Mouse (Mus musculus): ENCODE measurements around the gene Cdkn1b. TPM values are rescaled to one million over a fixed set of nuclear protein-coding genes. Genes with fewer than 3 reads are reported as not detected.

Cdkn1b gene
- polyA plus RNA-seq, 1 experiment from 2014 or later = 28.3 TPM

DNA sequence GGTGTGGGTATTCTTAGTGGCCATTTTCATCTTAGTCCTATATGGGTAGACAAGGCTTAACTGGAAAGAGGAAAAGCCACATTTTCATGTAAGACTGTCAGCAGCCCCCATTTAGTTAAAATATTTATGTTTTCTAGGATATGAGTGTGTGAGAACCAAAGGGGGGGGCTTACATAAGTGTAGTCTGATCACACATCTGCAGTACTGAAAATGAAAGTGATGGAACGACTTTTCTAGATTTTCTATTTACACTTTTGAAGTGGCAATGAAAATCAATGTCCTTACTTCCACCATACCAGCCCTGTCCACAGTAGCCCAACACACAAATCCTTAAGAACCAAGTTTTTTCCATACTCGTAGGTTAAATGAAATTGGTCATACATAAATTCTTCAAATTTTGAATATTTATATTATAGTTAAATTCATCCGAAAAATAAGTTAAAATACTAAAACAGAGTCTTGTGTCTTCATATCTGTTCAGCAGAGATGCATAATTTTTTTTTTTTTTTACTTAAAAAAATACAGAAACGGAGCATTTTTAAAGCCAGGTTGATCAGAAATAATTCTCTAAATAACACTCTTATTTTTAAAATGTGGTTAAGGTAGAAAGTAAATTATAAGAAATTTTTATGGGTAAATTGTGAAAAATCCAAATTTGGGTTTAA lies 5.6 kb downstream of the Cdkn1b start:
- no peak overlapping the region for H3K4me3 ChIP-seq
- peaks cover 54% of the 10 kb centered on the region for H3K4me1 ChIP-seq
- H3K9me3 ChIP-seq = no peaks in the 10 kb centered on the region

DNA sequence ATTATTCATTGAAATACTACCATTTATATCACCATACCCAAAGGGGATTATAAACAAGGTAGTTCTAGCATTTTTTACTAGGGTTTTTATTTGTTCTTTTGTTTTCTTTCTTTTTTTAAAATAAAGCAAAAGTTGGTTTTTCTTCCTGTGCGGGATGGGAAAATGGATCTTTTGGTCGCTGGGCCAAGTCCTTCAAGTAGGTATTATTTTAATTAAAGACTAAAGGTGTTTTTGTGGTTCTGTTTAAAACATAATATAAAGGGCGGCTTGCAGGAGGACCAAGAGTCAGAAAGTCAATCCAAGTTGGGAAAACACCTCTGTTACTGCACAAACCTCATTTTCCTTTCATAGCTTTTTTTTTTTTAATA lies 6.1 kb downstream of the Cdkn1b start:
- Histone ChIP-seq H3K9ac (replicated peaks) (peak overlapping the region; percentile 75), H3K27me3 (no peaks in the 10 kb centered on the region), H3K36me3 (no peaks in the 10 kb centered on the region), H3K4me2 (replicated peaks) (peak overlapping the region; percentile 89), H3K4me1 (peaks cover 60% of the 10 kb centered on the region), H3K27ac (replicated peaks) (peak overlapping the region; percentile 99), H3K9me3 (no peaks in the 10 kb centered on the region), H3K4me3 (peak overlapping the region; percentile 58)
- WGBS = 13% methylated on average over 3 of the region's 3 CpGs
- ATAC-seq (ENCODE audit: low FRiP score, low read depth) = no peak

More for the DNA sequence above, 5.6 kb downstream of the Cdkn1b start:
- Histone ChIP-seq H3K27me3 (no peaks in the 10 kb centered on the region), H3K9ac (replicated peaks) (0 out of 2 replicates have a peak overlapping the region, but pooled peaks have one; percentile 7), H3K36me3 (no peaks in the 10 kb centered on the region), H3K27ac (replicated peaks) (no peak overlapping the region), H3K4me2 (replicated peaks) (peak overlapping the region; percentile 34)
- no peak for ATAC-seq (ENCODE audit: low FRiP score, low read depth)
- WGBS = 58% methylated on average over 4 of the region's 4 CpGs

DNA sequence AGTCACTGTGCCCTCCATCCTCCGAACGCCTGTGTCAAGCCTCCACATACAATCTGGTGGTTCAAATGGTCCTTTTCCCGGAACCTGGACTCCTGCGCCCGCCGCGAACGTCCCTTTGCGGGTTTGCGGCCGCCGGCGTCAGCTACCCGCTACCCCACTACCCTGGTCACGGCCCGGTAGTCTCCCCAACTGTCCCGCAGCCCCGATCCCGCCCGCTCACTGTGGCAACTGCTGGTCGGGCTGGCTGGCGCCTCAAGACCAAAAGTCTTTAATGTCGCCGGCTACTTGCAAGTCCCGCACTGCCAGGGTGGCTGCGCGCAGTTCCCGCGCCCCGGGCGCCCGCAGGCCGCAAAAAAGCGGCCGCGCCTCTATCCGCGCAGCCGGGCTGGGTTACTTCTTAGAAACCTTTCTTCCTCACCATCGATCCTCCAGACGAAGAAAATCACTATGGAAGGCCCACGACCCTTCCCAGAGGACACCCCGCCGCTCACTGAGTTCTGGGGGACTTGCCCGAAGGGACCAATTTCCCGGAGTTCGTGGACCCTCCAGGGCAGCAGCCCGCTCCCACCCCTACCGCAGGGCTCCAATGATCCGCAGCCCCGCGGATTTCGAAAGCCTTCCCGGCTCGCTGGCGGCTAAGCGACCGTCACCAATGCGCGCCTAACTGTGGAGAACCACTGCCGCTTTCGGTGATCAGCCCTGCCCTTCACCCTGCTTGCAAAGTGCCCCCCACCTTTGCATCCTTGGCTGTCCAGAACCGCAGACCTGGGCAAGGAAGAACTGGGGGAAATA lies 6.8 kb downstream of the Cdkn1b start:
- under 1% methylated on average over 63 of the region's 63 CpGs for WGBS

DNA sequence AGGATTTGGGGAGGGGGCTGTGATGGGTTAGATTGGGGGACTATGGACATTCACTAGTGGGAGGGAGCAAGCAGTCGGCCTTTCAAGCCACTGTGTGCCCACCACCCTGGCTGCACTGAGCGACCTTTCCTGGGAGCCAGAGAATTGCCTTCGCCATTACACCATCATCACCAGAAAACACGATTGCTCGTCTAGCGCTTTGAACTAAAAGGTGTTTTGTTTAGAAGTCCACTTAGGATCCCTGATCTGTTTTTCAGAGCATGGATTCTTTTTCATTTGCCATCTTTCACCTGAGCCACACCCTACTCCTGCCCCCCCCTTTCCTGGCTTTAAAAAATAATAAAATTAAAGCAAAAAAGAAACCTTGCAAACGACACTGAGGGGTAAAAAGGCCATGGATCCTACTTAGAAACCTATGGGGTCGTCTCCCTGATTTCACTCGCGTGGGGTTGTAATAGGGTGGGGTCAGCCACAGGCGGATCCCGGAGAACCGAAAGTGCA lies 7.4 kb downstream of the Cdkn1b start:
- Histone ChIP-seq H3K9me3 (no peaks in the 10 kb centered on the region), H3K36me3 (no peaks in the 10 kb centered on the region), H3K4me3 (peak overlapping the region; percentile 58), H3K27me3 (no peaks in the 10 kb centered on the region), H3K27ac (replicated peaks) (peak overlapping the region; percentile 99), H3K4me2 (replicated peaks) (peak overlapping the region; percentile 89), H3K9ac (replicated peaks) (peak overlapping the region; percentile 75), H3K4me1 (peaks cover 55% of the 10 kb centered on the region)
- under 1% methylated on average over 13 of the region's 13 CpGs for WGBS
- peak; percentile 8; the same call in 1 of the 2 replicates for ATAC-seq (ENCODE audit: low FRiP score, low read depth)

More for the DNA sequence above, 6.8 kb downstream of the Cdkn1b start:
- H3K4me1 ChIP-seq = peaks cover 58% of the 10 kb centered on the region
- no peaks in the 10 kb centered on the region for H3K36me3 ChIP-seq
- H3K9ac ChIP-seq (replicated peaks) = peak overlapping the region; percentile 75
- H3K27me3 ChIP-seq = no peaks in the 10 kb centered on the region
- peak; percentile 35 for ATAC-seq (ENCODE audit: low FRiP score, low read depth)
- peak overlapping the region; percentile 99 for H3K27ac ChIP-seq (replicated peaks)
- no peaks in the 10 kb centered on the region for H3K9me3 ChIP-seq
- peak overlapping the region; percentile 89 for H3K4me2 ChIP-seq (replicated peaks)
- peak overlapping the region; percentile 58 for H3K4me3 ChIP-seq

DNA sequence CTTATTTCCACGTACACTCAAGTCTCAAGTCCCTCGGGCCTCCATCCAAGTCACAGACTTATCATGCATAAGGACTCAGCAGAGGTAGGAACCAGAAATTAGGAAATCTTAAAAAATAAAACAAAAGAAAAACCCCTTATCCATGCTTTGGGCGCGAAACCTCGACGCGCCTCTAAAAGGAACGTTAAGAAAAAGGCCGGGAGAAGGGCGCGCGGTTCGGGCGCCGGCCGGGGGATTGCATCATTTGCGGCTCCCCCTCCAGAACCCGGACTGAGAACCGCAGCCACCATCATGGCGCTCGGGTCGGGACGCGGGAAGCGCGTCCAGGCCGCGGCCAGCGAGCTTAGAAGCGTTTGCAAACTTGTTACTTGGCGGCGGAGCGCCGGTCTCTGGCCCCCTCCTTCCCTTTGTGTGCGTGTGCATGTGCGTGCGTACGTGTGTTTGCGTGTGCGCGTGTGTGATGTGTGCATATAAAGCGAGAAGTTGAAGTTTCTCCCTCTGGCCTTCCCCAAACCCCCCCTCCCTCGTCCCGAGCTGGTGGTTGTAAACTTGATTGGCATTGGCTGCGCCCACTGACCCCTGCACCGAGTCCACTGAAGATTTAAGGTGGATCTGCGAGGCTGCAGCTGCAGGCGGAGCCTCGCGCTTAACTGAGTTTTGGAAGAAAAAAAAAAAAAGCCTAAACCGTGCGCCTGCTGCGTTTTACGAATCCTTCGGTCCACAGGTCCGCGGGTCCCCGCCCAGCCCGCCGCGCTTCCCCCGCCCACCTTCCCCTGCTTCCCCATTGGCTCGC lies 8.1 kb downstream of the Cdkn1b start:
- H3K27me3 ChIP-seq = no peaks in the 10 kb centered on the region
- no peaks in the 10 kb centered on the region for H3K36me3 ChIP-seq
- peak overlapping the region; percentile 58 for H3K4me3 ChIP-seq
- H3K27ac ChIP-seq (replicated peaks) = peak overlapping the region; percentile 99
- peak overlapping the region; percentile 89 for H3K4me2 ChIP-seq (replicated peaks)
- WGBS = under 1% methylated on average over 63 of the region's 63 CpGs
- ATAC-seq (ENCODE audit: low FRiP score, low read depth) = peak; percentile 91
- peaks cover 57% of the 10 kb centered on the region for H3K4me1 ChIP-seq
- peak overlapping the region; percentile 75 for H3K9ac ChIP-seq (replicated peaks)
- no peaks in the 10 kb centered on the region for H3K9me3 ChIP-seq

DNA sequence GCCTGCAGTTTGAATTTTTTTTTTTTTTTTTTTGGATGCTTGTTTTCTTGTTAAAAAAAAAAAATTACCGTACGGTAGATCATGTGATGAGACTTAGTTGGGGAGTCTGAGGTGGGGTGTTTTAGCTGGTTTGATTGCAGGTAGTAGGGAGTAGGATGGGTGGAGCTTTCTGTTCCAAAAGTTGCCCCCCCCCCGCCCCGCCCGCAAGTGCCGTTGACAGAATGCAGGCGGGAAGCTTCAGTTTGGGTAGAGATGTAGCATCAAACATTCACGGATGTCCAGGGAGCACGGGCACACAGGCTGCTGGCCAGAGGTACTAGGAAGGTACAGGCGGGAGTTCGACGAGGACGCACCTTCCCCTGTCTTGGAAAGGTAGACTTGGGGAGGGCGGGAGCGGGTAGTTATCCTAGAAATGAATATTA lies 8.7 kb downstream of the Cdkn1b start:
- peaks cover 51% of the 10 kb centered on the region for H3K4me1 ChIP-seq
- under 1% methylated on average over 15 of the region's 15 CpGs for WGBS
- ATAC-seq (ENCODE audit: low FRiP score, low read depth) = peak; percentile 32

DNA sequence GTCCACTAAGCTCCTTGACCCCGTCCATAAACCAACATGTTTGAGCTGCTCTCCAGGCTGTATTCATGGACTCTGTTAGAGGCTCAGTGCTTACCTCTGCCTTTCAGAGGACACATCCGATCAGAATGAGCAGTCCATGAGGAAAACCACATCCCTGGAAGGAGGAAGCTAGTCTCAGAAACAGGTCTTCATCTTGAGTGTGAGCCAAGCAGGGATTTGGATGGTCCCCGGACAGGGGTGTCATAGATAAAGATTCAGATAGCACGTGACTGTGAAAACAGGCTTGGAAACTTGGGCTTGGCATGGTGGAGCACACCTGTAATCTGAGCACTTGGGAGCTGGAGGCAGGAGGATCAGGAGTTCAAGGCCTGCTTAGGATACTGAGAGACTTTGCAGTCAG lies 9.7 kb downstream of the Cdkn1b start:
- ATAC-seq (ENCODE audit: low FRiP score, low read depth) = no peak
- no peak overlapping the region for H3K27ac ChIP-seq (replicated peaks)
- no peaks in the 10 kb centered on the region for H3K36me3 ChIP-seq
- peak overlapping the region; percentile 58 for H3K4me3 ChIP-seq
- H3K4me2 ChIP-seq (replicated peaks) = peak overlapping the region; percentile 89
- H3K4me1 ChIP-seq = peaks cover 47% of the 10 kb centered on the region
- H3K9me3 ChIP-seq = no peaks in the 10 kb centered on the region
- 43% methylated on average over 4 of the region's 4 CpGs for WGBS
- no peaks in the 10 kb centered on the region for H3K27me3 ChIP-seq
- H3K9ac ChIP-seq (replicated peaks) = peak overlapping the region; percentile 64

More for the DNA sequence above, 8.7 kb downstream of the Cdkn1b start:
- H3K4me3 ChIP-seq = peak overlapping the region; percentile 58
- peak overlapping the region; percentile 99 for H3K27ac ChIP-seq (replicated peaks)
- H3K9me3 ChIP-seq = no peaks in the 10 kb centered on the region
- H3K4me2 ChIP-seq (replicated peaks) = peak overlapping the region; percentile 89
- H3K36me3 ChIP-seq = no peaks in the 10 kb centered on the region
- H3K27me3 ChIP-seq = no peaks in the 10 kb centered on the region
- H3K9ac ChIP-seq (replicated peaks) = peak overlapping the region; percentile 64

DNA sequence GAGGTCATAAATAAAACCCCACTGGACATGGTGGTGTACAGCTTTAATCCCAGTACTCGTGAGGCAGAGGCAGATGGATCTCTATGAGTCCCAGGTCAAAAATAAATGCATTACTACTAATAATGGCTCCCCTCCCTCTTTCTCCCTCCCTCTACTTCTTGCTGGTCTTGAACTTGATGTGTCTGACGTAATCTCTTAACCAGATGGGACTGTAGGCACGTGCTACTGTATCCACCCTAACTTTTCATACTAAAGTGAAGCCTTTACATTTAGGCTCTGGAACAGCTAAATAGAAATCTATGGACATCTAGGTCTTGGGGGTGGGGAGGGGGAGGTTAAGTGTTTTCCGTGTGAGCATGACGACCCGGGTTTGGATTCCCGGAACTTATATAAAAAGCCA lies 10.2 kb downstream of the Cdkn1b start:
- 85% methylated on average over 7 of the region's 7 CpGs for WGBS
- Histone ChIP-seq H3K9me3 (no peaks in the 10 kb centered on the region), H3K4me2 (replicated peaks) (peak overlapping the region; percentile 89), H3K36me3 (no peaks in the 10 kb centered on the region), H3K4me3 (peak overlapping the region; percentile 58), H3K27me3 (no peaks in the 10 kb centered on the region), H3K4me1 (peaks cover 44% of the 10 kb centered on the region), H3K27ac (replicated peaks) (no peak overlapping the region), H3K9ac (replicated peaks) (peak overlapping the region; percentile 64)
- no peak for ATAC-seq (ENCODE audit: low FRiP score, low read depth)

DNA sequence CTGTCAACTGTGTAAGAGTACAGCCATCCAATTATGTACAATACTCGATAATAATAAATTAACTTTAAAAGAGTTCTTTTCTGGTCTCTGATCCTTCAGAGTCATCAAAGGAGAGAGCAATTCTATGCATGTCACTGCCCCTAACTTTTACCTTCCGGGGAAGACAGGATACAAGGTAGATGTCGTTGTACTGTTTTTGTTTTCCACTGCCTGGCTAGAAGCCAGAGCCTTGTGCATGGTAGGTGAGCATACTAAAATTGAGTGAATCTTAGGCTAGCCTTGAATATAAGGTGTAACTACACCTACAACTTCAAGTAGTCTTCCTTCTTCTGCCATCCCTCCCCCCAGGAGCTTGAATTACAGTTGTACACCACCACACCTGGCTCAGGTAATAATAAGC lies 10.9 kb downstream of the Cdkn1b start:
- H3K4me3 ChIP-seq = no peak overlapping the region; the same call in 1 of the 2 replicates
- H3K36me3 ChIP-seq = no peaks in the 10 kb centered on the region
- H3K9me3 ChIP-seq = no peaks in the 10 kb centered on the region
- no peaks in the 10 kb centered on the region for H3K27me3 ChIP-seq
- no peak for ATAC-seq (ENCODE audit: low FRiP score, low read depth)
- H3K4me1 ChIP-seq = peaks cover 40% of the 10 kb centered on the region
- H3K4me2 ChIP-seq (replicated peaks) = peak overlapping the region; percentile 89
- WGBS = 88% methylated on average over 3 of the region's 3 CpGs
- no peak overlapping the region; the same call in 1 of the 2 replicates for H3K9ac ChIP-seq (replicated peaks)
- H3K27ac ChIP-seq (replicated peaks) = no peak overlapping the region

DNA sequence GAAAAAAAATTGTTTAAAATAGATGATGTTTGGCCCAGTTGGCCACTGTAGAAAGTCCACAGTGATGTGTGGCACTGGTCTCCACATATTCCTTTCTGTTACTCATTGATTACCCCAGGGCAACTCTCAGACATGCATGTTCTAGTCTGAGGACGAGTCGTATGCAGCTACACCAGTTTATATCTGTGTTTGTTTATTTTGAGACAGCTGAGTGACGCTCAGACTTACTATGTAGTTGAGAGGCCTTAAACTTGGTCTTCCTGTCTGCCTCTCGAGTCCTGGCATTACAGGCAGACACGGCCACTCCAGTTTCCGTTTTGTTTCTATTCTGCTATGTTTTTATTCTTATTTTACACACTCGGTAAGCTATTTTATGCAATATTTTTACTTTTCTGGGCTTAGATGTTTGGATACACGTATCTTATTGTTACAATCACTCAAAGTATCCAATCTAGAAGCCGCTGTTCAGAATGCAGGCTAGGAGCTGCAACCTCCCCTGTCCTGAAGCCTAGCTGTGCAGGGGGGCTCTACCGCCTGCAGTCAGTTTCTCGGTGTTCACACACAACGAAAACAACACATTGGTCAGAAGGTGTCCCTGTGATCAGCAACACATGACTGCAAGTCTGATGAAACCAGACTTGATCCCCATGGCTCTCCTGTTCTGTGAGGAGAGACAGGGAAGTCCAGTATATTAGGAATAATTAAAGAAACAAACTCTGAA lies 12.4 kb downstream of the Cdkn1b start:
- Histone ChIP-seq H3K4me2 (replicated peaks) (0 out of 2 replicates have a peak overlapping the region, but pooled peaks have one; percentile 13), H3K4me1 (peaks cover 29% of the 10 kb centered on the region), H3K27ac (replicated peaks) (no peak overlapping the region), H3K9ac (replicated peaks) (no peak overlapping the region), H3K9me3 (no peaks in the 10 kb centered on the region), H3K36me3 (no peaks in the 10 kb centered on the region), H3K27me3 (no peaks in the 10 kb centered on the region), H3K4me3 (no peak overlapping the region)
- WGBS = 80% methylated on average over 12 of the region's 12 CpGs
- ATAC-seq (ENCODE audit: low FRiP score, low read depth) = no peak

DNA sequence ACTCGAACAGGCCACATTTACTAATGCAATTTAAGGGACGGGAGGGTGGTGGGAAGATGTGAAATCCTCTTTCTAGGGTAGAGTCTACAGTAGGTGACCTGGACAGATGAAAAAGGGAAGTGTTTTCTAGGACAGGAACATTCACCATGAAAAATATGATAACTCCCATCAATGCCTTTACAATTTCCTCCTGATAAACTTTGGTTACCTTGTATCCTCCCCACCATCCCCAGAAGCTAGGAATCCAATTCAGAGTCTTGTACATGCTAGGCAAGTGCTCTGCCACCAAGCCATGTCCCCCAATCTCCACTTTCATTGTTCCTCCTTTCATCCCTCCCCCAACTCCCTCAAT lies 13.0 kb downstream of the Cdkn1b start:
- no peak overlapping the region for H3K4me2 ChIP-seq (replicated peaks)
- H3K27ac ChIP-seq (replicated peaks) = no peak overlapping the region
- H3K36me3 ChIP-seq = no peaks in the 10 kb centered on the region
- H3K4me1 ChIP-seq = peaks cover 29% of the 10 kb centered on the region
- WGBS = 90% methylated on average over 2 of the region's 2 CpGs
- H3K9me3 ChIP-seq = no peaks in the 10 kb centered on the region
- no peak overlapping the region for H3K4me3 ChIP-seq
- no peak for ATAC-seq (ENCODE audit: low FRiP score, low read depth)
- H3K9ac ChIP-seq (replicated peaks) = no peak overlapping the region
- H3K27me3 ChIP-seq = no peaks in the 10 kb centered on the region
